Mouse (Mus musculus) left cerebral cortex, adult 2 months (tissue): Measurements from ENCODE around the gene Cd19. TPM values are rescaled to one million over a fixed set of nuclear protein-coding genes. Genes with fewer than 3 reads are reported as not detected.
A peak's percentile ranks its signal among the peaks of the same experiment; 100 is the strongest.
"Not testable (repeated sequence)": the region's sequence is repeated elsewhere in the genome, so short reads cannot be mapped to it uniquely, and the experiment has no call there.

Experiments used
- DNase-seq, 2 experiments: peaks; one replicate each; pipeline ENCODE4 v3.0.0; 2021 to 2022; ENCODE audit warnings: low spot score in 2 of 2, mixed read lengths in 1 of 2; ENCODE audit errors: extremely low spot score in 1 of 2
- H3K27ac ChIP-seq: fragments of 200-600 bp; 2 replicates; pipeline ENCODE4 v1.8.1; 2022
- H3K4me3 ChIP-seq: fragments of 200-600 bp; 2 replicates; pipeline ENCODE4 v1.8.1; 2022
- CTCF ChIP-seq: fragments of 200-600 bp; IDR thresholded peaks from 2 replicates; pipeline ENCODE4 v1.8.1; 2022; ENCODE audit warnings: antibody characterized with exemption, mild to moderate bottlenecking, moderate library complexity
- intact Hi-C: fragments of 180-260 bp; cut with DNase I; formaldehyde crosslinking; loops from one replicate; pipeline ENCODE4 v1.15.1; 2025
- total RNA-seq, 2 experiments: library from RNA; stranded (reverse); gene quantifications; 2 replicates each; pipeline ENCODE4 v1.2.3; 2021

The Cd19 gene
- total RNA-seq, 2 experiments from 2014 or later = not detected

DNA sequence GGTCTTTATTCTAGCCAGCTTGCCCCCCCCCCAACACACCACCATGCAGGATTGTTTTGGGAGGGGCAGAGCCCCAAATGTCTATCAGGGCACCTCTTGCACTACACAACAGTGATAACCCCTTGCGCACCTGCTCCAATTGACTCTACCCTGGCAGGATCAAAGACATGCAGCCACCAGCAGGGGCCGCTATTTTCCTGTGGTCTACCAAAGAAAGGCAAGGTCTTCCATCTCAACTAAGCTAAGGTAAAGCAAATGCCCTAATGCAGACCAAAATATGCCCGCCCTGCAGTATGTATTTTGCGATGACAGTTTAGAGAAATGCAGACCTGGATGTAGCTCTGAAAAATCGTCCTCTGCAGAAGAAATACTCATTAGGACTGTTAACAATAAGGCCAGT lies 15.1 kb downstream of the Cd19 start:
- intact Hi-C loops = loop anchor here (1.0 to 5.0 kb wide), 2 partner anchors 73 to 129 kb away; no protein-coding TSS in a partner anchor
- TF ChIP-seq CTCF = peak; percentile 87
- peak; percentile 68 to 78 for DNase-seq
- Histone ChIP-seq H3K4me3 (no peak overlapping the region), H3K27ac (no peak overlapping the region)

DNA sequence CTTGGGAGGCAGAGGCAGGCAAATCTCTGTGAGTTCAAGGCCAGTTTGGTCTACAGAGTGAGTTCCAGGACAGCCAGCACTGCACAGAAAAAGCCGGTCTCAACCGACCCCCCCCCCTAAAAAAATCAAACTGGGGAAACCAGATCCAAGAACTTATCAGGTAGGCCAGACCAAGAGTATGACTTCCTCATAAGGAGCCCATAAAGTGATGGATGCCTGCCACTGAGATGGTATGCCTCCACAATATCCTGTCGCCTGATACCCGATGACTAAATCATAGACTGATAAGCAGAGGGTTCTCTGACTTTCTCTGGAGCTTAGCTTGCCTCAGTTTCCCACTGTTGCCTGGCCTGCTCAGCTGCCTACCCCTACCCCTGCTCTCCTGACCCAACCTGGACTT lies 16.9 kb downstream of the Cd19 start:
- DNase-seq = no peak
- H3K4me3 ChIP-seq = no peak overlapping the region
- no peak overlapping the region for H3K27ac ChIP-seq
- TF ChIP-seq CTCF = no peak
- intact Hi-C loops = loop anchor here (5.0 kb wide), 1 partner anchor 74 kb away; no protein-coding TSS in a partner anchor

DNA sequence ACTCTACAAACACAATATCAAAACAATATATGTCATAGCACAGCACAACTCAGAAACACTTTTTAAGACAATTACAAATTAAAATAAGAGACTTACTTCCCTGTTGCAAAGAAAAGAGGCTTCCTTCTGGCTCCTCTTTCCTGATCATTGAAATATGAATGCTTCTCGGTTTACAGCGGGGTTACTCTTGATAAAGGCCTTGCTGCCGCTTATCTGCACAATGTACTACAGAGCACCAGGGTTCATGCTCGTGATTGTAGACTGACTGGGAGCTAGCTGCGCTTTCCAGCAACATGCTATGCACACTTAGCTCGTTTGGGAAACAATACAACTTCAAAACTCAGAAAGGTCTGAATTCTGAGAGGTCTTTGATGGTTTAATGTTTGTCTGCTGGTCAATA lies 17.5 kb downstream of the Cd19 start:
- TF ChIP-seq CTCF = no peak
- DNase-seq = no peak
- H3K27ac ChIP-seq = no peak overlapping the region
- 0 out of 2 replicates have a peak overlapping the region, but pooled peaks have one; percentile 7 for H3K4me3 ChIP-seq
- intact Hi-C loops = loop anchor here (5.0 kb wide), 1 partner anchor 75 kb away; no protein-coding TSS in a partner anchor

GRCm38 (mm10) chr7:126396298-126397119 lies 18.2 kb downstream of the Cd19 start, which contains the start of gene Nfatc2ip:
TSS of gene Nfatc2ip (minus strand) at chr7:126396737.
- H3K27ac ChIP-seq = peak within 1 kb of the TSS; percentile 54; the same call in 1 of the 2 replicates
- no peak for TF ChIP-seq CTCF
- intact Hi-C loops = loop anchor here (5.0 kb wide), 1 partner anchor 76 kb away; no protein-coding TSS in a partner anchor
- H3K4me3 ChIP-seq = peak within 1 kb of the TSS; percentile 98
- peak; percentile 95 to 96 for DNase-seq

GRCm38 (mm10) chr7:126392086-126392884 lies 22.4 kb downstream of the Cd19 start:
- H3K4me3 ChIP-seq, intact Hi-C loops, H3K27ac ChIP-seq, DNase-seq: not testable (repeated sequence)

- H3K27ac ChIP-seq = no peak overlapping the region
- TF ChIP-seq CTCF = no peak
- H3K4me3 ChIP-seq = no peak overlapping the region
- no peak for DNase-seq
- intact Hi-C loops = loop anchor here (10.0 kb wide), 1 partner anchor 923 kb away; no protein-coding TSS in a partner anchor
Measured at GRCm38 (mm10) chr7:126388185-126388584, 26.5 kb downstream of the Cd19 start.

DNA sequence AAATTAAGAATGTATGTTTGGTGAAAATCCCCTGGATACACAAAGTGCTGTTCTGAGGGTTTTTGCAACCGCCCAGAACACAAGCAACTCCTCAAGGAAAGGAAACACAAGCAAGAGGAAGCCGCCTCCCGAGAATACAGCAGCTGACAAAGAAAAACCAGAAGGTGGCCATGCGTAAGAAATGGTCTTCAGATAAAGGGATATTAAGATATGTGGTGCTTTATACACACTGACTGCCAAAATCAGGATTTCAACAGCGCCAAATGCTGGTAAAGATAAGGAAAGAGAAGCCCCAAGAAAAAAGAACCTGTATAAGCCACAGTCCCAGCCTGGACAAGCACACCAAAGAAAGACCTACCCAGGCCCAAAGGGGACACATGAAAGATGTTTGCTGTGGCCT lies 31.1 kb downstream of the Cd19 start:
- TF ChIP-seq CTCF = no peak
- intact Hi-C loops = loop anchor here (10.0 kb wide), 1 partner anchor 919 kb away; no protein-coding TSS in a partner anchor
- no peak overlapping the region for H3K27ac ChIP-seq
- no peak overlapping the region for H3K4me3 ChIP-seq
- DNase-seq = no peak

DNA sequence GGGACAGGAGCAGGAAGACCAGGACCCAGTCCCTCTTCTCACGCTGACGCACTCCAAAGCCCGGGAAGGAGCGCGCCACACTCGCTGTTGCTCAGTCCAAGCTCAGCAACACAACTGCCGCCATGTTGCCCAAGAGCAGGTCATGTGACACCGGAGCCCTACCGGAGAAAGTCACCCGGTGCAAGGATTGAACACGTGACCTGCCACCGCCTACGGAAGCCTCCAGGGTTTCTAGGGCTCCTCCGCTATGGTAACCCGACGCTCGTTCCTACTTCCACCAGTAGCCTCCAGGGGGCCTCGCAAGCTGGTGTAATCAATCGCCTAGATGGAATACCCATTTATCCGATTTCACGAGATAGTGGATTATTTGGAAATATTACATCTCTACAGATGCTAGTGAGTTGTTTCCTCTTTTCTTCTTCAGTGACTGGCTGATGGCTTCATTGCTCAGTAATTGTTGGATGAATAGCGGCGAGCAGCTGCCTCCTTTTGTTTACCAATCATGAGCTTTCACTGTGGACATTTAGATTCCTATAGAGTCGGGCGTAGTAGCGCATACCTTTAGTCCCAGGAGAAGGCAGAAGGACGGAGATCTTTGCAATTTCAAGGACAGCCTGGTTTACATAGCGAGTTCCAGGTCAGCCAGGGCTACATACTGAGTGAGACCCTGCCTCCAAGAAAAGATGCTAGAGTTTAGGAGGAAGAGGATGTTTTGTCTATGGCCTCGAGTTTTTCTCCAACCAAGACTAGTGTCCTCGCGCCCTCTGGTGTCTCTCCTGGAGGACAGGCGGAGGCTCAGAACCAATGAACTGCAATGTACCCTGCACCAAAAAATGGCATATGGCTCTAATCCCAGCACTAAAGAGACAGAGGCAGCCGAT lies 37.2 kb downstream of the Cd19 start, which contains the start of gene Spns1:
Gene Spns1 (minus strand): TSS at position 173 of the 881 bp plus-strand sequence.
- TF ChIP-seq CTCF = peak; percentile 81
- H3K27ac ChIP-seq = peak within 1 kb of the TSS; percentile 87
- peak within 1 kb of the TSS; percentile 99 for H3K4me3 ChIP-seq
- peak; percentile 98 for DNase-seq
- intact Hi-C loops = loop anchor here (1.0 kb wide), 2 partner anchors 54 to 116 kb away; no protein-coding TSS in a partner anchor

- peak overlapping the region; percentile 87 for H3K27ac ChIP-seq
- no peak for TF ChIP-seq CTCF
- no peak for DNase-seq
- intact Hi-C loops = loop anchor here (1.0 kb wide), 1 partner anchor 116 kb away; no protein-coding TSS in a partner anchor
- peak overlapping the region; percentile 99 for H3K4me3 ChIP-seq
Measured at GRCm38 (mm10) chr7:126376903-126377277, 37.8 kb downstream of the Cd19 start.

DNA sequence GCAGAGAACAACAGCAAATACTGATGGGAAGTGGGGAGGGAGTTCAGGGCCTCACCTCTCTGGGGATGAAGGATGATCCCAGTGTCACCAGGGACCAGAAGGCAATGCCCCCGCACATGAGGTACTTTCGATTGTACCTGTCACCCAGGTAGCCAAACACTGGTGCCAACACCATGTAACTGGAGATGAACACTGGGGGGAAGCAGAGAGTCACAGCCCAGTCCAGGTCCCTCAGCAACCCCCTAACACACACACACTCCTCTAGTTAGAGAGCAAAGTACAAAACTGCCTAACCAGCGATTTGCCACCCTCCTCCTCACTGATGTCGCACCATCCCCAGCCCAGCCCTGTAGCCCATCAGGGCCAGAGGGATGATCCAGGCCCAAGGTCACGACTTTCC lies 39.7 kb downstream of the Cd19 start:
- no peak overlapping the region for H3K4me3 ChIP-seq
- intact Hi-C loops = no loop called here
- no peak for DNase-seq
- no peak overlapping the region for H3K27ac ChIP-seq
- TF ChIP-seq CTCF = peak; percentile 30

DNA sequence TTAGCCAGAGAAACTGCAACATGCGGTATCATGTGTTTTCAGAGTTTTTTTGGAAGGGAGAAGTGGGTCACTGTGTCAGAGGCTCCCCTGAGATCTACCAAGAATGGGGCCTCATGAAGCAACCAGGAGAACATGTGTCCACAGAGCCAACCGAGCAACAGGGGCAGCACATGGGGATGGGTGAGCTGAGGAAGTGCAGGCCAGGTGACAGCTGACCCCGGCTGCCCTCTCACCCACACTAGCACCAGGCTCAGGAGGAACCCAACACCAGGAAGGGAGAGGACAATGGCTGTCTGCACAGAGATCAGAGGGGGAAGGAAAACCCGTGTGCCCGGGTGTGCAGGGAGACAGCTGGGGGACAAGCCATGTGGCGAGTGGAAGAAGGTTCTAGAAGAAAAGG lies 40.2 kb downstream of the Cd19 start:
- DNase-seq = no peak
- H3K4me3 ChIP-seq = no peak overlapping the region
- no peak overlapping the region for H3K27ac ChIP-seq
- intact Hi-C loops = no loop called here
- no peak for TF ChIP-seq CTCF
